Mouse (Mus musculus) C2C12 (cell line): ENCODE data around the gene Pacsin2.

Source experiments
- CEBPB ChIP-seq: IDR thresholded peaks from one replicate; pipeline ENCODE4 v1.6.1; 2011; ENCODE audit warnings: low read depth, mild to moderate bottlenecking, control low read depth, moderate library complexity
- CTCF ChIP-seq: IDR thresholded peaks from one replicate; pipeline ENCODE4 v1.5.1; 2011; ENCODE audit not compliant: control insufficient read depth, insufficient read depth, insufficient read length
- MAX ChIP-seq: IDR thresholded peaks from one replicate; pipeline ENCODE4 v1.6.1; 2011; ENCODE audit warnings: mild to moderate bottlenecking, control low read depth
- MYOD1 ChIP-seq: IDR thresholded peaks from one replicate; pipeline ENCODE4 v1.6.1; 2011; ENCODE audit warnings: low read depth; ENCODE audit not compliant: control insufficient read depth, insufficient read length
- USF1 ChIP-seq: IDR thresholded peaks from one replicate; pipeline ENCODE4 v1.6.1; 2011; ENCODE audit warnings: low read depth, mild to moderate bottlenecking, control low read depth, moderate library complexity

DNA sequence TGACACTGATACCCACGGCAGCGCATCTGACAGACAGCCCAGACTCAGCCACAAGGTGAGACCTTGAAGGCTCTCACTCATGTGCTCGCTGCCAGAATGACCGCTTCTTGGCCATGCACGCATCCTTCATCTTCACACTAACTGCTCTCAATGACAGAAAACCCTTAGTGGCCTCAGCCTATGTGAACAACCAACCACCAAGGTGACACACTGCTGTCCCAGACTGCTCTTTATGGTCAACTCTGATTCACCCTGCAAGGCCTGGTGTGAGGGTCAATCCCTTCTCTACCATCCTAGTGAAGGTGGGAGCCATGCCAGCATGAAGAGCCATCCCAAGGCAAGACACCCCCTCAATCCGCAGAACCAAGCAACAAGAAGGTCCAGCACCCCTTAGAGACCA is 46.5 kb downstream of the Pacsin2 start:
- no peak for TF ChIP-seq CTCF
- no peak for TF ChIP-seq CEBPB
- TF ChIP-seq USF1, result no peak
- TF ChIP-seq MYOD1, result no peak
- TF ChIP-seq MAX, result no peak
